Comparison of ENCODE assay signal across 8 mouse cellular contexts in genomic region chr11:44518281-44519095, GRCm38 (mm10). TPM values are rescaled to one million over a fixed set of nuclear protein-coding genes. Genes with fewer than 3 reads are reported as not detected.
DNase-seq lines count a peak whose midpoint lies in the region; ATAC-seq and TF ChIP-seq lines count a peak whose summit lies in the region.

Rnf145 (plus strand) TSS chr11:44518964.

- peak within 1 kb of the TSS; percentile 97 for H3K9ac ChIP-seq in embryonic facial prominence, embryonic 15.5 days
- peak within 1 kb of the TSS; percentile 94 for H3K9ac ChIP-seq in kidney, embryonic 14.5 days (ENCODE audit: low read depth, low read length)
- H3K9ac ChIP-seq in limb, embryonic 14.5 days (ENCODE audit: low read depth, low read length, severe bottlenecking), result peak within 1 kb of the TSS; percentile 89
- H3K9ac ChIP-seq in midbrain, embryonic 16.5 days (ENCODE audit: low read depth, low read length), result peak within 1 kb of the TSS; percentile 95

- H3K4me2 ChIP-seq in embryonic facial prominence, embryonic 15.5 days (replicated peaks), result peak within 1 kb of the TSS; percentile 93
- peak within 1 kb of the TSS; percentile 82 for H3K4me2 ChIP-seq in kidney, embryonic 14.5 days (replicated peaks; ENCODE audit: low read depth, low read length)
- H3K4me2 ChIP-seq in limb, embryonic 14.5 days (replicated peaks; ENCODE audit: low read depth, low read length, severe bottlenecking), result peak within 1 kb of the TSS; percentile 85
- H3K4me2 ChIP-seq in midbrain, embryonic 16.5 days (ENCODE audit: low read length), result peak within 1 kb of the TSS; percentile 89

- H3K36me3 ChIP-seq in embryonic facial prominence, embryonic 15.5 days, result no peaks in the 10 kb centered on the region
- H3K36me3 ChIP-seq in kidney, embryonic 14.5 days (ENCODE audit: control insufficient read depth, insufficient read depth, low read length), result no peaks in the 10 kb centered on the region
- 0 out of 2 replicates have a peak, but pooled peaks cover 3% of the 10 kb centered on the region for H3K36me3 ChIP-seq in limb, embryonic 14.5 days (ENCODE audit: control insufficient read depth, insufficient read depth, low read length)
- H3K36me3 ChIP-seq in midbrain, embryonic 16.5 days (ENCODE audit: control insufficient read depth, insufficient read depth, low read length), result no peaks in the 10 kb centered on the region

- peak within 1 kb of the TSS; percentile 99 for H3K4me3 ChIP-seq in embryonic facial prominence, embryonic 15.5 days (replicated peaks)
- H3K4me3 ChIP-seq in kidney, embryonic 14.5 days (ENCODE audit: low read length), result peak within 1 kb of the TSS; percentile 93
- H3K4me3 ChIP-seq in limb, embryonic 14.5 days (replicated peaks; ENCODE audit: low read length), result peak within 1 kb of the TSS; percentile 98
- peak within 1 kb of the TSS; percentile 95 for H3K4me3 ChIP-seq in midbrain, embryonic 16.5 days (ENCODE audit: low read depth, low read length)

- peak; percentile 87 for ATAC-seq in embryonic facial prominence, embryonic 15.5 days (ENCODE audit: insufficient number of reproducible peaks, low FRiP score, low TSS enrichment, low read depth)
- peak; percentile 90 for ATAC-seq in kidney, embryonic 14.5 days (ENCODE audit: low FRiP score, low TSS enrichment)
- ATAC-seq in limb, embryonic 14.5 days (ENCODE audit: low FRiP score, low read depth), result peak; percentile 88
- ATAC-seq in midbrain, embryonic 16.5 days, result peak; percentile 91

- H3K27ac ChIP-seq in embryonic facial prominence, embryonic 15.5 days (replicated peaks), result peak within 1 kb of the TSS; percentile 91
- peak within 1 kb of the TSS; percentile 94 for H3K27ac ChIP-seq in kidney, embryonic 14.5 days (ENCODE audit: low read depth, low read length)
- H3K27ac ChIP-seq in limb, embryonic 14.5 days (replicated peaks; ENCODE audit: low read depth, low read length), result peak within 1 kb of the TSS; percentile 87
- H3K27ac ChIP-seq in midbrain, embryonic 16.5 days (ENCODE audit: low read length), result peak within 1 kb of the TSS; percentile 97

- DNase-seq in 416B (ENCODE audit: low read depth), result peak; percentile 28
- DNase-seq in adrenal gland, postnatal 25 days, result peak; percentile 75
- DNase-seq in heart, adult 9 months (ENCODE audit: low spot score in 2 of 2), result peak; percentile 72 to 79
- peak; percentile 62 for DNase-seq in limb, embryonic 14.5 days (ENCODE audit: low spot score)
- DNase-seq in spleen, postnatal 36 days (ENCODE audit: low spot score in 2 of 2), result peak; percentile 70 to 72

- no peaks in the 10 kb centered on the region for H3K9me3 ChIP-seq in embryonic facial prominence, embryonic 15.5 days (replicated peaks)
- no peaks in the 10 kb centered on the region for H3K9me3 ChIP-seq in kidney, embryonic 14.5 days (ENCODE audit: control insufficient read depth, low read length)
- no peaks in the 10 kb centered on the region for H3K9me3 ChIP-seq in limb, embryonic 14.5 days (ENCODE audit: control insufficient read depth, low read length)
- no peaks in the 10 kb centered on the region for H3K9me3 ChIP-seq in midbrain, embryonic 16.5 days (replicated peaks; ENCODE audit: control insufficient read depth, low read length, poor library complexity, severe bottlenecking)

- H3K27me3 ChIP-seq in embryonic facial prominence, embryonic 15.5 days, result no peaks in the 10 kb centered on the region
- no peaks in the 10 kb centered on the region for H3K27me3 ChIP-seq in kidney, embryonic 14.5 days (ENCODE audit: control insufficient read depth, insufficient read depth, low read length)
- H3K27me3 ChIP-seq in limb, embryonic 14.5 days (ENCODE audit: control insufficient read depth, insufficient read depth, low read length), result no peaks in the 10 kb centered on the region
- no peaks in the 10 kb centered on the region for H3K27me3 ChIP-seq in midbrain, embryonic 16.5 days (ENCODE audit: control insufficient read depth, insufficient read depth, low read depth, low read length)

- H3K4me1 ChIP-seq in embryonic facial prominence, embryonic 15.5 days, result peaks cover 15% of the 10 kb centered on the region
- peaks cover 12% of the 10 kb centered on the region for H3K4me1 ChIP-seq in kidney, embryonic 14.5 days (ENCODE audit: control insufficient read depth, insufficient read depth, low read length)
- H3K4me1 ChIP-seq in limb, embryonic 14.5 days (ENCODE audit: control insufficient read depth, insufficient read depth, low read length), result 0 out of 2 replicates have a peak, but pooled peaks cover 9% of the 10 kb centered on the region
- H3K4me1 ChIP-seq in midbrain, embryonic 16.5 days (ENCODE audit: control insufficient read depth, insufficient read depth, low read length), result peaks cover 32% of the 10 kb centered on the region

- 0 out of 2 replicates have a peak, but pooled peaks have one; percentile 61 for TF ChIP-seq POLR2A in limb, embryonic 14.5 days (IDR thresholded peaks at IDR 0.05; ENCODE audit: borderline replicate concordance, extremely low read depth, insufficient read depth, insufficient read length)

- under 1% methylated on average over 70 of the region's 70 CpGs for WGBS in embryonic facial prominence, embryonic 15.5 days
- 1% methylated on average over 55 of the region's 70 CpGs for WGBS in kidney, embryonic 14.5 days
- 2% methylated on average over 34 of the region's 70 CpGs for WGBS in limb, embryonic 14.5 days
- WGBS in midbrain, embryonic 16.5 days, result under 1% methylated on average over 57 of the region's 70 CpGs

RNA-seq across cellular contexts. Expression of gene Rnf145, which starts in this region (rescaled TPM):
- total RNA-seq in adrenal gland, postnatal 25 days (2021), result 61.7 and 111 TPM in 2 replicates
- polyA plus RNA-seq in embryonic facial prominence, embryonic 15.5 days (2015; fragmentation: Nextera tagmentation; extraction: Ambion mirVana), result 75.2 and 77.5 TPM in 2 replicates
- polyA plus RNA-seq in kidney, embryonic 14.5 days (2014; fragmentation: Nextera tagmentation; extraction: Ambion mirVana), result 76.9 and 82.0 TPM in 2 replicates
- polyA plus RNA-seq in limb, embryonic 14.5 days (2012; rRNA removed), result 92.1 and 160 TPM in 2 replicates
- polyA plus RNA-seq in limb, embryonic 14.5 days (2014; fragmentation: Nextera tagmentation; extraction: Ambion mirVana), result 84.5 and 105 TPM in 2 replicates
- 108 and 110 TPM in 2 replicates for polyA plus RNA-seq in midbrain, embryonic 16.5 days (2015; fragmentation: Nextera tagmentation; extraction: Ambion mirVana)

Comparison
In these comparisons a context has a peak if more than half of its experiments do, and no peak if none do; other contexts are left out.
1. Peak in every context shown above with its lines: DNase-seq, ATAC-seq, H3K4me3 ChIP-seq and H3K27ac ChIP-seq.